Mouse (Mus musculus) left cerebral cortex, adult 2 months (tissue): ENCODE results near the gene Slamf9. TPM values are rescaled to one million over a fixed set of nuclear protein-coding genes. Genes with fewer than 3 reads are reported as not detected.

ENCODE experiments used
- DNase-seq, 2 experiments: peaks; one replicate each; pipeline ENCODE4 v3.0.0; 2021 to 2022; ENCODE audit warnings: low spot score in 2 of 2, mixed read lengths in 1 of 2; ENCODE audit errors: extremely low spot score in 1 of 2
- H3K27ac ChIP-seq: fragments of 200-600 bp; 2 replicates; pipeline ENCODE4 v1.8.1; 2022
- H3K4me3 ChIP-seq: fragments of 200-600 bp; 2 replicates; pipeline ENCODE4 v1.8.1; 2022
- CTCF ChIP-seq: fragments of 200-600 bp; IDR thresholded peaks from 2 replicates; pipeline ENCODE4 v1.8.1; 2022; ENCODE audit warnings: antibody characterized with exemption, mild to moderate bottlenecking, moderate library complexity
- intact Hi-C: fragments of 180-260 bp; cut with DNase I; formaldehyde crosslinking; loops from one replicate; pipeline ENCODE4 v1.15.1; 2025
- total RNA-seq, 2 experiments: library from RNA; stranded (reverse); gene quantifications; 2 replicates each; pipeline ENCODE4 v1.2.3; 2021

The Slamf9 gene
- total RNA-seq, 2 experiments from 2014 or later = 0.70 to 0.79 TPM

DNA sequence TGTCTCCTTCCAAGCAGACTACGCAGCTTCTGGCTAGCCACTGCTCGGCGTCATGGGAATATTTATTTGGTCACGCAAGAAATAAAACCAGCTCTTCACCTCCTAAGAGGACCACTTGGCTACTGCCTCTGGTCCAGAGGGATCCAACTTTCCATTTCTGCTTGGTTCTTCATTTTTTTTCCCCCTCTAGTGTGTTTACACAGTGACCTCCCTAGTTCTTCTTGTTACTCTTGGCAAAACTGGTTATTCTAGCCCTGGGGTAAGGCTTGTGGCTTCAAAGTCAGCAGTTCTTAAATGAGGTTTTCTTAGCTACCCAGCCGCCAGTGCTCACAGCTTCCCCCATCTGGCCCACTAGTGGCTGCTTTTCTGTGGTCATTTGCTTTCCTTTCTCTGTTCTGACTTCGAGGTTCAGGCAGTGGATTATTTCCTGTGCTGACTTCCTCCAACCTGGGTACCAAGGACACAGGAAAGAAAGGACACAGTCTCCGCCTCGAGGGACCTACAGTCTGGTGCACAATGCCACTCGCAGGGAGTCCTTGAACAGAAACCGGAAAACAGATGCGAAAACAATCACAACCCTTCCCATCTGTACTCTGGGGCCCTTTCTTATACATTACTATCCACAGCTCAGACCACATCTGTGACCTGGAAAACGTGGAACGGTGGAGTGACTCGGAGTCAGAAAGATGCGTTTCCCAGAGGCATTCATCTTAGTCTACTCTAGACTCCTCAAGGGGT, 50.0 kb downstream of the Slamf9 start:
- H3K27ac ChIP-seq = no peak overlapping the region
- peak; percentile 25 for TF ChIP-seq CTCF
- DNase-seq = no peak
- no peak overlapping the region for H3K4me3 ChIP-seq
- intact Hi-C loops = no loop called here

DNA sequence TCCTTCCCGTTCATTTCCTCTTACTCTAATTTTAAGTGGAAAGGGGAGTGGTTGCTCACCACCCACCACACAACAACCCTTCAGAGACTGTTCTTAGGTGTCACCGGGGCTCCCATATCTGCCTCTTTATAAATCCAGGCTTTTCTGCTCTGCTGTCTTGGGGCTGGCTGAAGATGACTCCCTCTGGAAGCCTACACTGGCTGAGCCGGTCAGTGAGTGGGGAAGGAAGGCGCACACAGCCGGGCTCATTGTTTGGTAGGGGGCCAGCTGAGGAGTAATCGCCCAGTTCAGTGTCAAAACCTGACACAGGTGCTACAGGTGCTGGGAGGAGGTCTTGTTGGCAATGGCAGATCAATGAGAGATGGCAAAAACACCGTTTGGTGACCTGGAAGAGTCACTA, 50.8 kb downstream of the Slamf9 start:
- no peak for TF ChIP-seq CTCF
- no peak for DNase-seq
- no peak overlapping the region for H3K4me3 ChIP-seq
- intact Hi-C loops = no loop called here
- no peak overlapping the region for H3K27ac ChIP-seq

DNA sequence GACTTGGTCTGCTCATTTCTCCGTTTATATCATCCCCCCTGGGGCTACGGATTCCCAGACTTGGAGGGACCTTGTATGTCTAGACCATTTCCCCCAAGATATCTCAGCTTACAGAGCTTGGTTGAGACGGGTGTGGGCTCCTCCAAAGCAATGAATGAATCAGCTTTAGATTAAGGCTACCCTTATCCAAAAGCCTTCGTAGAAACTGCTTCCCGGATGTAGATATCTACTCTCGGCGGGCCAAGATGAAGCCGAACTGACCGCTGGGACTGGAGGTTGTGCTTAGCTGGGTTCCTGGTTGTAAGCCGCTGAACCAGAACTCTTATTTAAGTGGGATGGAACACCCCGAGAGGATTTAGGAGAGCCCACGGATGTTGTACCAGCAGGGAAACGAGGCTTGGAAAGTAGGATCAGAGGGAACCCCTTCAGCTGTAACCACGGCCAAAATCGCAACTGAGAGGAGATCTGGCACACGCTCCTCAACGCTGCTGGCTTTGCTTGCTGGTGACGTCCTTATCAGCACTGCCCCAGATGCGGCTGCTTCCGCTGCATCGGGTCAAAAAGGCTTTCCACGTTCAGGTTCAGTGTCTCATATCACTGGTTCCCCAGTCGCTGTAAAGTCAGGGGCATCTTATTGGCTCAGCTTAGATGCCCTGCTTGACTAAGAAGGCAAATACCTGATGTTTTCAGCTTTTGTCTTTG, 51.4 kb downstream of the Slamf9 start:
- TF ChIP-seq CTCF = no peak
- no peak overlapping the region for H3K27ac ChIP-seq
- no peak for DNase-seq
- intact Hi-C loops = no loop called here
- H3K4me3 ChIP-seq = 0 out of 2 replicates have a peak overlapping the region, but pooled peaks have one; percentile 2

DNA sequence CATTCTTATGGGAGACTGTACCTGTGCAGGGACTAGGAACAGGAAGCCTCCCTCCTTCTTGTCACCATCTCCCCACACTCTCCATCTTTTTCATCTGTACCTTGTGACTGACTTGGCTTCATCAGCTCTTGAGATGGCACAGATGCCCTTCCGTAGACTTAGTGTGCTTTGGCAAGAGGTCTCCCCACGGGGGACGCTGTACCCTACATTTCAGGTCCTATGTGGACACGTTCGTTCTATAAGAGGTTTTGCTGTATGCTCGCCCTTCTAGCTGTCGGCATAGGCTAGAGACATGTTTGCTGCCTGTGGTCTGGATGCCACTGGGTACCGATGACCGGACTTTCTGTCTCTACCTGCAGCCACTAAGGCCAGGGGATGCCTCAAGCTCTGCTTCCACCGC, 52.3 kb downstream of the Slamf9 start:
- no peak for TF ChIP-seq CTCF
- no peak overlapping the region for H3K4me3 ChIP-seq
- H3K27ac ChIP-seq = no peak overlapping the region
- DNase-seq = no peak
- intact Hi-C loops = no loop called here

Other genes with a start within 250 kb of the Slamf9 start
- gene Atp1a4, start 216.9 kb upstream of the Slamf9 start, total RNA-seq = not detected
- gene Igsf8, start 213.7 kb upstream of the Slamf9 start, total RNA-seq = 100 to 1,000 TPM; 257 to 260 TPM
- 100 to 1,000 TPM; 628 to 676 TPM for gene Atp1a2, start 177.3 kb upstream of the Slamf9 start, total RNA-seq
- gene Kcnj9, start 146.0 kb upstream of the Slamf9 start, total RNA-seq = 100 to 1,000 TPM; 137 to 138 TPM
- gene Kcnj10, start 134.1 kb upstream of the Slamf9 start, total RNA-seq = 100 to 1,000 TPM in 1 of 2 experiments, 10 to 100 TPM in 1; 86.5 to 108 TPM
- gene Pigm, start 98.8 kb upstream of the Slamf9 start, total RNA-seq = 1 to 10 TPM; 9.3 to 9.8 TPM
- gene Igsf9, start 6.4 kb downstream of the Slamf9 start, total RNA-seq = 10 to 100 TPM; 12.5 to 12.8 TPM
- 10 to 100 TPM in 1 of 2 experiments, 1 to 10 TPM in 1; 9.3 to 12.4 TPM for gene Tagln2, start 24.7 kb downstream of the Slamf9 start, total RNA-seq
- 1 to 10 TPM; 4.5 to 5.2 TPM for gene Cfap45, start 45.4 kb downstream of the Slamf9 start, total RNA-seq
- under 1 TPM; 0.23 to 0.26 TPM for gene Vsig8, start 80.6 kb downstream of the Slamf9 start, total RNA-seq
- gene Slamf8, start 115.2 kb downstream of the Slamf9 start, total RNA-seq = not detected
- gene Fcrl6, start 127.2 kb downstream of the Slamf9 start, total RNA-seq = not detected
- 1 to 10 TPM; 4.4 to 5.7 TPM for gene Dusp23, start 157.6 kb downstream of the Slamf9 start, total RNA-seq
- gene Crp, start 222.7 kb downstream of the Slamf9 start, total RNA-seq = not detected